Comparison of ENCODE assay signal across 8 mouse cellular contexts in genomic region chr3:89251365-89251895, GRCm38 (mm10). TPM values are rescaled to one million over a fixed set of nuclear protein-coding genes. Genes with fewer than 3 reads are reported as not detected.
DNase-seq lines count a peak whose midpoint lies in the region; ATAC-seq and TF ChIP-seq lines count a peak whose summit lies in the region.

No protein-coding gene starts in this region.

- H3K4me3 ChIP-seq in C2C12 (ENCODE audit: insufficient read depth, poor library complexity, severe bottlenecking): peak overlapping the region; percentile 2
- 0 out of 2 replicates have a peak overlapping the region, but pooled peaks have one; percentile 6 for H3K4me3 ChIP-seq in lung, embryonic 15.5 days

- peak overlapping the region; percentile 39 for H3K4me2 ChIP-seq in lung, embryonic 15.5 days

- H3K4me1 ChIP-seq in lung, embryonic 15.5 days: peaks cover 43% of the 10 kb centered on the region

- H3K79me2 ChIP-seq in C2C12 (ENCODE audit: control insufficient read depth, insufficient read depth): peaks cover 25% of the 10 kb centered on the region

- H3ac ChIP-seq in C2C12 (ENCODE audit: control insufficient read depth, insufficient read length, low read depth): no peak overlapping the region

- peaks cover 8% of the 10 kb centered on the region for H3K79me3 ChIP-seq in C2C12 (ENCODE audit: low read depth)

- peaks cover 4% of the 10 kb centered on the region for H3K36me3 ChIP-seq in C2C12 (ENCODE audit: control insufficient read depth, insufficient read depth)
- peaks cover 13% of the 10 kb centered on the region for H3K36me3 ChIP-seq in lung, embryonic 15.5 days

- no peak overlapping the region; the same call in 1 of the 2 replicates for H3K9ac ChIP-seq in lung, embryonic 15.5 days

- H3K9me3 ChIP-seq in lung, embryonic 15.5 days: no peaks in the 10 kb centered on the region

- DNase-seq in Muller cell, postnatal 12 days (ENCODE audit: inconsistent ontology term): peak; percentile 42
- DNase-seq in heart, adult 8-10 months (ENCODE audit: low spot score): peak; percentile 85
- peak; percentile 77 for DNase-seq in kidney, adult 11 months
- DNase-seq in retina, embryonic 14.5 days (ENCODE audit: low spot score): peak; percentile 47
- no peak for DNase-seq in ovary, postnatal 10 days (ENCODE audit: low spot score)
- no peak for DNase-seq in layer of hippocampus, adult 18-20 months (ENCODE audit: low spot score in 2 of 2)

- TF ChIP-seq CTCF in C2C12 (IDR thresholded peaks at IDR 0.05; ENCODE audit: control insufficient read depth, insufficient read depth, insufficient read length): no peak

- WGBS in lung, embryonic 15.5 days: 7% methylated on average over 17 of the region's 17 CpGs

- peak overlapping the region; percentile 79 for H3K27ac ChIP-seq in lung, embryonic 15.5 days

- peak; percentile 50 for ATAC-seq in lung, embryonic 15.5 days (ENCODE audit: borderline replicate concordance, extremely low read depth, low FRiP score, low TSS enrichment)

- no peaks in the 10 kb centered on the region for H3K27me3 ChIP-seq in C2C12 (ENCODE audit: control insufficient read depth, insufficient read depth, insufficient read length)
- H3K27me3 ChIP-seq in lung, embryonic 15.5 days: no peaks in the 10 kb centered on the region

TF ChIP-seq in C2C12, 6 proteins besides CTCF, POLR2A, EP300 and RAD21:
- TF ChIP-seq CEBPB (IDR thresholded peaks at IDR 0.05; ENCODE audit: low read depth) (no peak), MYOD1 (IDR thresholded peaks at IDR 0.05; ENCODE audit: control insufficient read depth, insufficient read length, low read depth) (no peak), FOSL1 (IDR thresholded peaks at IDR 0.05; ENCODE audit: insufficient read depth, low read length, poor library complexity, severe bottlenecking) (no peak), USF1 (IDR thresholded peaks at IDR 0.05; ENCODE audit: low read depth) (no peak), MYOG (IDR thresholded peaks at IDR 0.05; ENCODE audit: control insufficient read depth, extremely low read depth, insufficient read length) (no peak), MAX (IDR thresholded peaks at IDR 0.05) (no peak)
TF ChIP-seq in C2C12: peak in this region for 0.

RNA-seq across cellular contexts. Expression of gene Trim46, which starts 5.3 kb away (rescaled TPM):
- 11.0 TPM for polyA plus RNA-seq in C2C12 (2012; fragmentation: generic; extraction: Trizol)
- under 1 TPM; 0.34 to 0.87 (median 0.83) TPM for total RNA-seq in heart, adult 8-10 months (2022)
- 7.2 and 7.9 TPM in 2 replicates for polyA plus RNA-seq in lung, embryonic 15.5 days (2015; fragmentation: Nextera tagmentation; extraction: Ambion mirVana)
- total RNA-seq in layer of hippocampus, adult 18-20 months (2021): 10 to 100 TPM; 83.1 to 86.0 TPM

RNA-seq across cellular contexts. Expression of gene Krtcap2, which starts 5.7 kb away (rescaled TPM):
- 299 TPM for polyA plus RNA-seq in C2C12 (2012; fragmentation: generic; extraction: Trizol)
- 100 to 1,000 TPM in 1 of 4 experiments, 10 to 100 TPM in 3; 87.0 to 108 (median 89.4) TPM for total RNA-seq in heart, adult 8-10 months (2022)
- polyA plus RNA-seq in lung, embryonic 15.5 days (2015; fragmentation: Nextera tagmentation; extraction: Ambion mirVana): 282 and 311 TPM in 2 replicates
- total RNA-seq in layer of hippocampus, adult 18-20 months (2021): 10 to 100 TPM; 78.0 to 81.3 TPM

RNA-seq across cellular contexts. Expression of gene Dpm3, which starts 7.7 kb away (rescaled TPM):
- 228 TPM for polyA plus RNA-seq in C2C12 (2012; fragmentation: generic; extraction: Trizol)
- 10 to 100 TPM; 49.1 to 65.7 (median 53.6) TPM for total RNA-seq in heart, adult 8-10 months (2022)
- polyA plus RNA-seq in lung, embryonic 15.5 days (2015; fragmentation: Nextera tagmentation; extraction: Ambion mirVana): 122 and 130 TPM in 2 replicates
- 10 to 100 TPM; 64.2 to 66.9 TPM for total RNA-seq in layer of hippocampus, adult 18-20 months (2021)

RNA-seq across cellular contexts. Expression of gene Slc50a1, which starts 18.9 kb away (rescaled TPM):
- 48.7 TPM for polyA plus RNA-seq in C2C12 (2012; fragmentation: generic; extraction: Trizol)
- total RNA-seq in heart, adult 8-10 months (2022): 10 to 100 TPM; 16.6 to 27.0 (median 21.0) TPM
- 62.3 and 65.4 TPM in 2 replicates for polyA plus RNA-seq in lung, embryonic 15.5 days (2015; fragmentation: Nextera tagmentation; extraction: Ambion mirVana)
- total RNA-seq in layer of hippocampus, adult 18-20 months (2021): 10 to 100 TPM; 43.7 to 52.2 TPM

RNA-seq across cellular contexts. Expression of gene Muc1, which starts 22.6 kb away (rescaled TPM):
- 0.20 TPM for polyA plus RNA-seq in C2C12 (2012; fragmentation: generic; extraction: Trizol)
- under 1 TPM in 3 of 4 experiments, not detected in 1; 0.13 to 0.63 (median 0.49) TPM for total RNA-seq in heart, adult 8-10 months (2022)
- polyA plus RNA-seq in lung, embryonic 15.5 days (2015; fragmentation: Nextera tagmentation; extraction: Ambion mirVana): 74.3 and 88.9 TPM in 2 replicates
- under 1 TPM; 0.71 to 0.84 TPM for total RNA-seq in layer of hippocampus, adult 18-20 months (2021)

Comparison
In these comparisons a context has a peak if more than half of its experiments do, and no peak if none do; other contexts are left out.
1. DNase-seq: peak in Muller cell, postnatal 12 days (single experiment), heart, adult 8-10 months (single experiment), kidney, adult 11 months (single experiment) and retina, embryonic 14.5 days (single experiment); none in ovary, postnatal 10 days (single experiment) and layer of hippocampus, adult 18-20 months (0 of 2).
2. RNA of gene Trim46, which starts 5.3 kb away (total RNA-seq): 83.1 to 86.0 TPM in layer of hippocampus, adult 18-20 months; 0.34 to 0.87 TPM in heart, adult 8-10 months; every median in the first group is over 10 times any median in the second.